11 mouse cellular contexts compared by ENCODE assay signal in the genomic region with DNA sequence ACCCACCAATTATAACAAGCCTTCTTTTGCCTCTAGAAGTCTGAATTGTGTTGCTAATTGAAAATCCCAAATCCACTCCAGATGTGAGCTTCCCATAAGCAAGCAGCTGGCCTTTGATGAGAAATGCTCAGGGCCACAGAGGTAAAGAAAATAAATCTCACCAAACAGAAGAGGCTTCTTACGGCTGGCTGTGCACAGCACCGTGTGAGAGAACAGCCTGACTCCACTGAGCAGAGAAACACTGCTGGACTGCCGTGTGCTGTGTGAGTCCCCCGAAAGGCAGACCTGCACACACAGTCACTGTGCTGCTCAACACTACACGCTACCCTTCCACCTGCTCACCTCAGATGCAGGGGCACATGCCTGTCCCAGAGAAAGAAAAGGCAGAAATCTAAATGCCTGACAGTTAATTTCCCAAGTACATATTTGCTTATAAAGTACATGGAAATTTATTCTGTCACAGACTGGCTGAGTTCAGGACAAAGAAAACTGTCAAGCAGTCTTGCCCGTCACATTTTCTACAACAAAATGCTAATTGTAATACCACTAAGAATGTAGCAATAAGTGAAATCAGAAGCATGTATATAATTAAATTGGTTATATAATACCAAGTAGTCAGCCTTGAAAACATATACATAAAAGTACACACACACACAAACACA.
DNase-seq lines count a peak whose midpoint lies in the region; ATAC-seq and TF ChIP-seq lines count a peak whose summit lies in the region.
"Had no signal": no experiment of that assay in that cellular context is flagged by ENCODE, and none has a peak within 500 bp of the region (broad histone marks: within the 10 kb centered on the region; RNA-seq: fewer than 3 reads in every experiment).

No protein-coding gene starts in this region.

- no peaks in the 10 kb centered on the region for H3K9me3 ChIP-seq in forebrain, embryonic 11.5 days (ENCODE audit: control insufficient read depth, low read length)
- H3K9me3 ChIP-seq in hindbrain, postnatal 0 days (ENCODE audit: low read length), result no peaks in the 10 kb centered on the region
- H3K9me3 ChIP-seq: heart, embryonic 13.5 days had no signal

- TF ChIP-seq CTCF in hindbrain, postnatal 0 days (IDR thresholded peaks at IDR 0.05; ENCODE audit: low read depth), result no peak

- peak; percentile 64 for ATAC-seq in forebrain, embryonic 11.5 days (replicated peaks; ENCODE audit: low FRiP score)
- 0 out of 2 replicates have a peak, but pooled peaks have one; percentile 24 for ATAC-seq in hindbrain, postnatal 0 days

- no peak overlapping the region for H3K4me2 ChIP-seq in forebrain, embryonic 11.5 days (ENCODE audit: low read depth, low read length, severe bottlenecking)
- no peak overlapping the region for H3K4me2 ChIP-seq in hindbrain, postnatal 0 days (ENCODE audit: low read depth, low read length)
- H3K4me2 ChIP-seq: heart, embryonic 13.5 days had no signal

- H3K4me3 ChIP-seq in forebrain, embryonic 11.5 days (ENCODE audit: low read depth, low read length), result no peak overlapping the region
- no peak overlapping the region for H3K4me3 ChIP-seq in hindbrain, postnatal 0 days (ENCODE audit: low read length)
- H3K4me3 ChIP-seq: heart, embryonic 13.5 days had no signal

- H3K4me1 ChIP-seq in forebrain, embryonic 11.5 days (replicated peaks; ENCODE audit: control insufficient read depth, insufficient read depth, low read length), result no peaks in the 10 kb centered on the region; the same call in 1 of the 2 replicates
- H3K4me1 ChIP-seq in hindbrain, postnatal 0 days (ENCODE audit: insufficient read depth, low read length), result no peaks in the 10 kb centered on the region
- H3K4me1 ChIP-seq: heart, embryonic 13.5 days had no signal

- DNase-seq in embryo, embryonic 9.5 days (ENCODE audit: extremely low spot score), result peak; percentile 12
- DNase-seq in forebrain, embryonic 11.5 days (ENCODE audit: low spot score), result no peak
- DNase-seq in hindbrain, postnatal 0 days (ENCODE audit: low spot score), result no peak
- DNase-seq in neural tube, embryonic 10.5 days (ENCODE audit: extremely low spot score, low spot score), result peak; percentile 32
- DNase-seq in frontal cortex, postnatal 36 days (ENCODE audit: low spot score in 2 of 2), result no peak
- DNase-seq in thymus, postnatal 4 days, result no peak
- DNase-seq in adrenal gland, postnatal 25 days, result no peak
- DNase-seq: cerebellum, adult 2 months; kidney, adult 18-20 months; thymus, postnatal 25 days had no signal

- WGBS in forebrain, embryonic 11.5 days, result 31% methylated on average over 6 of the region's 6 CpGs
- 23% methylated on average over 6 of the region's 6 CpGs for WGBS in hindbrain, postnatal 0 days

- H3K36me3 ChIP-seq in forebrain, embryonic 11.5 days (ENCODE audit: control insufficient read depth, insufficient read depth, low read length), result no peaks in the 10 kb centered on the region; the same call in 1 of the 2 replicates
- H3K36me3 ChIP-seq in hindbrain, postnatal 0 days (ENCODE audit: insufficient read depth, low read length), result peaks cover 37% of the 10 kb centered on the region

- H3K27me3 ChIP-seq in forebrain, embryonic 11.5 days (ENCODE audit: control insufficient read depth, insufficient read depth, low read length), result no peaks in the 10 kb centered on the region
- no peaks in the 10 kb centered on the region for H3K27me3 ChIP-seq in hindbrain, postnatal 0 days (ENCODE audit: insufficient read depth, low read length)
- H3K27me3 ChIP-seq: heart, embryonic 13.5 days had no signal

- H3K27ac ChIP-seq in forebrain, embryonic 11.5 days (ENCODE audit: low read depth, low read length), result peak overlapping the region; percentile 37; the same call in 1 of the 2 replicates
- no peak overlapping the region for H3K27ac ChIP-seq in hindbrain, postnatal 0 days
- H3K27ac ChIP-seq: heart, embryonic 13.5 days had no signal

- no peak overlapping the region for H3K9ac ChIP-seq in forebrain, embryonic 11.5 days (ENCODE audit: low read length)
- no peak overlapping the region for H3K9ac ChIP-seq in hindbrain, postnatal 0 days (replicated peaks; ENCODE audit: low read length)
- H3K9ac ChIP-seq: heart, embryonic 13.5 days had no signal

Comparison
In these comparisons a context has a peak if more than half of its experiments do, and no peak if none do; other contexts are left out.
1. DNase-seq: peak in embryo, embryonic 9.5 days (single experiment) and neural tube, embryonic 10.5 days (single experiment); none in forebrain, embryonic 11.5 days (single experiment), hindbrain, postnatal 0 days (single experiment), frontal cortex, postnatal 36 days (0 of 2), thymus, postnatal 4 days (single experiment) and adrenal gland, postnatal 25 days (single experiment).